Mouse (Mus musculus) CH12.LX (cell line): ENCODE results near the gene Ciapin1. TPM values are rescaled to one million over a fixed set of nuclear protein-coding genes. Genes with fewer than 3 reads are reported as not detected.
A peak's percentile ranks its signal among the peaks of the same experiment; 100 is the strongest.

ENCODE experiments used
- DNase-seq: peaks from one replicate; pipeline ENCODE4 v3.0.0-alpha.2; 2013; ENCODE audit errors: extremely low read depth
- H3K27ac ChIP-seq: 2 replicates; pipeline ENCODE4 v1.5.1; 2012; ENCODE audit warnings: low read depth, mild to moderate bottlenecking, control low read depth, moderate library complexity; ENCODE audit not compliant: insufficient read depth
- H3K27me3 ChIP-seq: replicated peaks from 2 replicates; pipeline ENCODE3; 2012; ENCODE audit warnings: inconsistent platforms
- H3K36me3 ChIP-seq, 2 experiments: replicated peaks in 1 of 2; 2 replicates each; pipeline versions ENCODE3 to v1.6.1; 2012; ENCODE audit warnings: inconsistent platforms in 1 of 2, low read length in 1 of 2, mild to moderate bottlenecking in 1 of 2, mixed read lengths in 1 of 2, moderate library complexity in 1 of 2; ENCODE audit not compliant: control insufficient read depth in 1 of 2, insufficient read depth in 1 of 2
- H3K4me1 ChIP-seq, 2 experiments: 2 replicates each; pipeline ENCODE4 v1.6.1; 2012; ENCODE audit warnings: inconsistent platforms in 1 of 2, moderate library complexity in 1 of 2; ENCODE audit not compliant: insufficient read depth in 2 of 2, control insufficient read depth in 1 of 2
- H3K4me2 ChIP-seq: 2 replicates; pipeline ENCODE4 v1.6.1; 2012; ENCODE audit warnings: low read depth, mild to moderate bottlenecking, control low read depth; ENCODE audit not compliant: poor library complexity, insufficient read depth, severe bottlenecking
- H3K4me3 ChIP-seq, 3 experiments: fragments of 150-350 bp in 1 of 3; sonication (generic) in 1 of 3; replicated peaks in 1 of 3; 2 replicates each; pipeline versions ENCODE3 to v1.5.1; 2011 to 2012; ENCODE audit warnings: low read depth in 2 of 3, low read length in 2 of 3, mild to moderate bottlenecking in 2 of 3, moderate library complexity in 2 of 3, control low read depth in 1 of 3, improper control_type of control experiment in 1 of 3, inconsistent platforms in 1 of 3, mixed read lengths in 1 of 3; ENCODE audit not compliant: poor library complexity in 1 of 3
- H3K79me2 ChIP-seq: replicated peaks from 2 replicates; pipeline ENCODE4 v1.6.1; 2012; ENCODE audit warnings: mild to moderate bottlenecking, moderate library complexity; ENCODE audit not compliant: control insufficient read depth, poor library complexity, insufficient read depth, severe bottlenecking; ENCODE audit errors: extremely low read depth
- H3K9ac ChIP-seq: 2 replicates; pipeline ENCODE4 v1.6.1; 2012; ENCODE audit warnings: low read depth, mild to moderate bottlenecking, control low read depth, moderate library complexity; ENCODE audit not compliant: insufficient read depth
- H3K9me3 ChIP-seq: replicated peaks from 2 replicates; pipeline ENCODE3; 2012; ENCODE audit warnings: low read length, inconsistent platforms, mixed read lengths
- BHLHE40 ChIP-seq: IDR thresholded peaks from 2 replicates; pipeline ENCODE4 v1.6.1; 2011; ENCODE audit warnings: mild to moderate bottlenecking, low read depth, low read length, improper control_type of control experiment
- CTCF ChIP-seq, 2 experiments: IDR thresholded peaks in 1 of 2; conservative IDR thresholded peaks in 1 of 2; 2 replicates each; pipeline ENCODE4 v1.5.1; 2011 to 2012; ENCODE audit warnings: low read depth in 2 of 2, low read length in 2 of 2, improper control_type of control experiment in 1 of 2, inconsistent platforms in 1 of 2, mild to moderate bottlenecking in 1 of 2, moderate library complexity in 1 of 2
- E2F4 ChIP-seq: IDR thresholded peaks from 2 replicates; pipeline ENCODE4 v1.6.1; 2011; ENCODE audit warnings: low read depth, low read length, improper control_type of control experiment; ENCODE audit not compliant: insufficient replicate concordance
- ELF1 ChIP-seq: IDR thresholded peaks from 2 replicates; pipeline ENCODE4 v1.6.1; 2014; ENCODE audit warnings: low read depth, mild to moderate bottlenecking, inconsistent platforms, low read length, improper control_type of control experiment
- EP300 ChIP-seq: IDR thresholded peaks from 2 replicates; pipeline ENCODE4 v1.6.1; 2011; ENCODE audit warnings: low read length, improper control_type of control experiment
- ETS1 ChIP-seq: conservative IDR thresholded peaks from 2 replicates; pipeline ENCODE4 v1.6.1; 2012; ENCODE audit warnings: low read depth, mild to moderate bottlenecking, inconsistent platforms, low read length, improper control_type of control experiment, moderate library complexity
- JUN ChIP-seq: IDR thresholded peaks from 2 replicates; pipeline ENCODE4 v1.6.1; 2011; ENCODE audit warnings: low read depth, mild to moderate bottlenecking, low read length, improper control_type of control experiment, moderate library complexity; ENCODE audit not compliant: insufficient read depth
- JUND ChIP-seq: conservative IDR thresholded peaks from 2 replicates; pipeline ENCODE4 v1.6.1; 2011; ENCODE audit warnings: low read depth, low read length, improper control_type of control experiment
- MAFK ChIP-seq: IDR thresholded peaks from 2 replicates; pipeline ENCODE4 v1.6.1; 2011; ENCODE audit warnings: low read length, improper control_type of control experiment; ENCODE audit not compliant: insufficient replicate concordance
- MAX ChIP-seq: IDR thresholded peaks from 2 replicates; pipeline ENCODE4 v1.6.1; 2011; ENCODE audit warnings: low read length, improper control_type of control experiment
- MAZ ChIP-seq: IDR thresholded peaks from 2 replicates; pipeline ENCODE4 v1.6.1; 2012; ENCODE audit warnings: low read depth, mild to moderate bottlenecking, inconsistent platforms, low read length, improper control_type of control experiment, moderate library complexity
- MEF2A ChIP-seq: IDR thresholded peaks from 2 replicates; pipeline ENCODE4 v1.6.1; 2014; ENCODE audit warnings: low read depth, mild to moderate bottlenecking, inconsistent platforms, low read length, improper control_type of control experiment, borderline replicate concordance
- NELFE ChIP-seq: IDR thresholded peaks from 2 replicates; pipeline ENCODE4 v1.6.1; 2011; ENCODE audit warnings: low read depth, low read length, improper control_type of control experiment
- NRF1 ChIP-seq: IDR thresholded peaks from 2 replicates; pipeline ENCODE4 v1.6.1; 2014; ENCODE audit warnings: low read depth, mild to moderate bottlenecking, inconsistent platforms, low read length, improper control_type of control experiment, moderate library complexity
- PAX5 ChIP-seq: IDR thresholded peaks from 2 replicates; pipeline ENCODE4 v1.6.1; 2012; ENCODE audit warnings: low read length, inconsistent platforms, mixed read lengths
- POLR2A ChIP-seq: IDR thresholded peaks from 2 replicates; pipeline ENCODE4 v1.6.1; 2011; ENCODE audit warnings: low read depth, mild to moderate bottlenecking, improper control_type of control experiment, low read length
- RAD21 ChIP-seq: IDR thresholded peaks from 2 replicates; pipeline ENCODE4 v1.6.1; 2011; ENCODE audit warnings: low read depth, mild to moderate bottlenecking, low read length, improper control_type of control experiment, moderate library complexity
- RCOR1 ChIP-seq: conservative IDR thresholded peaks from 2 replicates; pipeline ENCODE4 v1.6.1; 2012; ENCODE audit warnings: low read depth, mild to moderate bottlenecking, inconsistent platforms, low read length, improper control_type of control experiment
- SMC3 ChIP-seq: IDR thresholded peaks from 2 replicates; pipeline ENCODE4 v1.6.1; 2011; ENCODE audit warnings: low read depth, low read length, improper control_type of control experiment
- TBP ChIP-seq: conservative IDR thresholded peaks from 2 replicates; pipeline ENCODE4 v1.6.1; 2011; ENCODE audit warnings: low read depth, low read length, improper control_type of control experiment
- USF2 ChIP-seq: conservative IDR thresholded peaks from 2 replicates; pipeline ENCODE4 v1.6.1; 2011; ENCODE audit warnings: low read depth, low read length, improper control_type of control experiment
- ZC3H11A ChIP-seq: IDR thresholded peaks from 2 replicates; pipeline ENCODE4 v1.6.1; 2012; ENCODE audit warnings: low read depth, mild to moderate bottlenecking, inconsistent platforms, low read length, improper control_type of control experiment
- ZMIZ1 ChIP-seq: IDR thresholded peaks from 2 replicates; pipeline ENCODE4 v1.6.1; 2012; ENCODE audit warnings: low read depth, mild to moderate bottlenecking, inconsistent platforms, low read length, improper control_type of control experiment
- ZNF384 ChIP-seq: IDR thresholded peaks from 2 replicates; pipeline ENCODE4 v1.6.1; 2012; ENCODE audit warnings: low read depth, low read length, improper control_type of control experiment, inconsistent platforms
- dilution Hi-C: fragments of 300-500 bp; cut with MboI; formaldehyde crosslinking; loops from 2 replicates; pipeline ENCODE4 v1.14.3; 2020; ENCODE audit warnings: low sequenced_read_pairs; ENCODE audit not compliant: extremely low pct_unique_long_range_greater_than_20kb, extremely low pct_ligation_motif_present
- in situ Hi-C: fragments of 300-500 bp; cut with MboI; formaldehyde crosslinking; loops from 3 replicates; pipeline ENCODE4 v1.14.3; 2019; ENCODE audit warnings: low sequenced_read_pairs, low pct_ligation_motif_present, low pct_unique_long_range_greater_than_20kb, mixed read lengths
- polyA plus RNA-seq: library from polyadenylated mRNA; unstranded; fragments of >175 nt; gene quantifications from 2 replicates; pipeline ENCODE4 v1.2.1, GENCODE M21; 2012; ENCODE audit warnings: low read depth; ENCODE audit not compliant: insufficient read length
- total RNA-seq, 2 experiments: library from RNA; depleted of rRNA; stranded (reverse); fragments of 300-350 nt in 1 of 2; fragments of >200 nt in 1 of 2; gene quantifications; 2 replicates each; pipeline ENCODE4 v1.2.3; 2012 to 2014

Ciapin1 gene
- total and polyA plus RNA-seq, 3 experiments, result 83.1 to 139 (median 97.1) TPM

DNA sequence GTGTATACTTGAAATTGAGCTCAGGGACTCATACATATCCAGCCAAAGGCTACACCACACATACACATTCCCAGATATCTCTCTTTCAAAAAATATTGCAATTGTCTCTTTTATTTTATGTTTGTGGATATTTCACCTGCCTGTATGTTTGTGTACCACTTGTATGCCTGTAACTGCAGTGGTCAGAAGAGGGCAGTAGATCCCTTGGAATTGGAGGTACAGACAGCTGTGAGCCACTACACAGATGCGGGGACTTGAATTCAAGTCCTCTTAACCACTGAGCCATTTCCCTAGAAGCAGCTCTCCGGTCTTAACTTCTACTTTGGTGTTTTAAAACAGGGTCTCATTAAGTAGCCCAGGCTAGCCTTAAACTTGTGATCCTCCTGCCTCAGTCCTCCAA lies 43.4 kb downstream of the Ciapin1 start:
- dilution Hi-C loops, result no loop called here
- H3K9me3 ChIP-seq, result no peaks in the 10 kb centered on the region
- H3K27me3 ChIP-seq, result no peaks in the 10 kb centered on the region
- H3K9ac ChIP-seq, result no peak overlapping the region
- peaks cover 0 to 2% of the 10 kb centered on the region in 2 experiments; a peak in 1 of 4 replicates for H3K4me1 ChIP-seq
- in situ Hi-C loops, result no loop called here
- TF ChIP-seq JUND (no peak), SMC3 (peak; percentile 35), E2F4 (no peak), PAX5 (no peak), RAD21 (peak; percentile 36), CTCF (conservative IDR thresholded peaks at IDR 0.05 in 1 of 2, IDR thresholded peaks at IDR 0.05 in 1 of 2; ENCODE audit: low read depth in 2 of 2, low read length in 2 of 2) (peak in 1 of 2 experiments; percentile 50; a peak in 2 of 4 replicates), RCOR1 (no peak)
- H3K36me3 ChIP-seq, result no peaks in the 10 kb centered on the region
- no peak overlapping the region for H3K27ac ChIP-seq
- H3K79me2 ChIP-seq, result no peaks in the 10 kb centered on the region
- DNase-seq, result no peak
- H3K4me3 ChIP-seq, result no peak overlapping the region
- no peak overlapping the region for H3K4me2 ChIP-seq

- H3K9ac ChIP-seq, result no peak overlapping the region
- dilution Hi-C loops, result no loop called here
- peaks cover 0 to 6% of the 10 kb centered on the region in 2 experiments; a peak in 2 of 4 replicates for H3K4me1 ChIP-seq
- no peaks in the 10 kb centered on the region for H3K36me3 ChIP-seq
- no peaks in the 10 kb centered on the region for H3K9me3 ChIP-seq
- TF ChIP-seq MAX (no peak), MAZ (no peak), ZC3H11A (no peak), TBP (no peak), POLR2A (no peak), RCOR1 (no peak), ELF1 (no peak), NELFE (no peak), SMC3 (no peak), ZMIZ1 (no peak), NRF1 (no peak), EP300 (no peak), JUND (no peak), USF2 (no peak), MAFK (no peak), MEF2A (no peak), ETS1 (no peak), BHLHE40 (no peak), JUN (no peak), ZNF384 (no peak)
- no peaks in the 10 kb centered on the region for H3K79me2 ChIP-seq
- H3K4me3 ChIP-seq, result no peak overlapping the region
- H3K27me3 ChIP-seq, result no peaks in the 10 kb centered on the region
- DNase-seq, result no peak
- in situ Hi-C loops, result no loop called here
- no peak overlapping the region for H3K4me2 ChIP-seq
- no peak overlapping the region for H3K27ac ChIP-seq
Observed at GRCm38 (mm10) chr8:94794368-94794767, 43.8 kb downstream of the Ciapin1 start.
